Mouse (Mus musculus) lung, postnatal 10 days (tissue): ENCODE data around the gene Lmo2.
A peak's percentile ranks its signal among the peaks of the same experiment; 100 is the strongest.

Experiments used
- DNase-seq: peaks from one replicate; pipeline ENCODE4 v3.0.0; 2021

Gene Lmo2

GRCm38 (mm10) chr2:103957649-103958546 lies at the start of gene Lmo2:
Gene Lmo2 (plus strand): TSS chr2:103957986.
- DNase-seq: no peak

- DNase-seq: no peak
Observed at GRCm38 (mm10) chr2:103910601-103911000, 47.2 kb upstream of the Lmo2 start.

DNA sequence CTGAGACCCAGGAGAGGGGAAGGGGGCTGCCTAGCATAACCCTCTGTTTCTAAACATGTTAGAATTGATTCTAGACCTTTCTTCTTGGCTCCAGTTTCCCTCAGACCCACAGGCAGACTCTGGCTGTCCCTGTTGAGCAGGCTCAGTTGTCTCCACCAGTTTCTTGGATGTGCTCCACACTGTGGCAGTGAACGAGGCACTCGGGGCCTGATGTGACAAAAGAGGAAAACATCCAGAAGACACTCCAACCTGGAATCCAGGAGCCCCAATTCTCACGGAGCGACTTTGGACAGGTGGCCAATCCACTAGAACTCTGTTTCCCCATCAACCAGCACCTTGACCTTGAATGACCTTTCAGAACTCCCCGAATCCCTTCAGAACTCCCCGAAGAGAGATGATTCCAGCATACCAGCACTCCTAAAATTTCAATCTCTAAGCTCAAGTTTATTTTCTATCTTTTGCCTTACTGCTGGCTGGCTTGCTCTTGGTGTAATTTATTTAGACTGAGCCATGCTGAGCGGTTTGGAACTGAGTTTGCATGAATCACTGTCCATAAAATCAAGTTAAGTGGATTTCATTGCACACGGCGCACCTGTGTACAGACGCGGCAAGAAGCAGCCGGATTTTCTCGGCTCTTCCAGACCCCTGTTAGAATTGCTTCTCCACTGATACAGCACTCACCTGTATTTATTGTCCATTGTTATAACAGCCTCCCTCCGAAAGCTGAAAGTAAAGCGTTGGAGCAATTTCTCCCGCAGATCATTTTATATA lies 45.1 kb upstream of the Lmo2 start:
- DNase-seq: no peak

DNA sequence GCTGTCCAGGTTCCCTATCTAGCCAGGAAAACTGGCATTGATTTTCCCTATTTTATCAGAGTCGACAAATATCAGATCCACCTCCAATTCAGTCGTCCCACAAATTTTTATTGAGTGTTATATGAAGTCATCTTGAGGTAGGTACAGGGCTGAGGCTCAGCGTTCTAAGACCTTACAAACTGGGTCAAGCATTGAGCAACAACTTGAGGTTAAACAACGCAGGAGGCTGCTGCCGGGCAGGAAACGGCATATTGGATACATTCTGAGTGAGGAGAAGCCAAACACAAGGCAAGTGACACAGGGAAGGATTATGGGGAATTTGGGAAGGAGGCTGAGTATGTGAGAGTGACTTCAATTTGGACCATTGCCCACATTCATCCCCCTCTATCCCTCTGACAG lies 44.5 kb upstream of the Lmo2 start:
- no peak for DNase-seq

DNA sequence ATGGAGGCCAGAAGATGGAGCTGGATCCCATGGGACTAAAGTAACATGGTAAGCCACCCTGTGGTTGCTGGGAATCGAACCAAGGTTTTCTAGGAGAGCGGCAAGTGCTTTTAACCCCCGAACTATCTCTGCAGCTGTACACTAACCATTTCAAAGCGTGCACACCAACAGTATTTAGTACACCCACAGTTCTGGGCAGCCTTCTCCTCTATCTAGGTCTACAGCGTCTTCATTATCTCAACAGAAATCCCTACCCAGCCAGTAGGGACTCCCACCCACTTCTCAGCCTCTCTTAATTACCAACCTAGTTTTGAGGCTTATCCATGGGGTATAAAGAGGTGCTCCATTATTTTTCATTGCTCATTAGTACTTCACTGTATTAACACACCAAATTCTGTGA lies 41.7 kb upstream of the Lmo2 start:
- no peak for DNase-seq

DNA sequence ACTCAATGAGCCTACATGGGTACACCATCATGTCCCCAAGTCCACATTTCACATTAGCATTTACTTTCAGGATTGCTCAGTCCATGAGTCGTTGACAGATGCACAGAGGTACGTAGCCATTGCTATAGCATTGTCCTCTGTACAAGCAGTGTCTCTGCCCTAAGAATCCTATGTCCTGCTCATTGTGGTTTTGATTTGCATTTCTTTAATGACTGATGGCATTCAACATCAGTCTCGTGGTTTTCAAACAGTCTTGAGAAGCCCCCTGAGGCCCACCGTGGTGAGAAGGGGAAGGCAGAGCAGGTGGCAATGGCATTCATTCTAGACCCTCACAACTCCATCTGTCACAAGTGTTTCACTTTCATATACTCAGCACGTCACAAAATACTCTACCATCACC lies 40.4 kb upstream of the Lmo2 start:
- DNase-seq: no peak

DNA sequence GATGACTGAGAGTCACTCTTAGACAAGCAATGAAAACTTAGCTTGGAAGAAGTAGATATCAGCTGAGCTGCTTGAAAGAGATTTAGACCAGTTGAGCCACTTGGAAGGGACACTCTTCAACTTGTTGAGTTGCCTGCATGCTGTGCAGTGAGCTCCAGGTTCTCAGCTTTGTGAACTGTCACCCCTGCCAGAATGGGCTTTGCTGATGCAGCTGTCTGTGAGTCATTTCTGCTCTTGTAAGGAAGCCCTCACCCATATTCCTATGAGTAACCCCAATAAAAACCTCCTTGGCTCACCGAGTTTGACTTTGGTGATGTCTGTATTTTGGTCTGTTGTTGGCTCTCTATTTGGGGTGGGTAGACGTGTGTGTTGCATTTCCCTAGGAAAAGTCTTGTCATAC lies 39.4 kb upstream of the Lmo2 start:
- DNase-seq: no peak

GRCm38 (mm10) chr2:103919488-103919887 lies 38.3 kb upstream of the Lmo2 start:
- DNase-seq: no peak

DNA sequence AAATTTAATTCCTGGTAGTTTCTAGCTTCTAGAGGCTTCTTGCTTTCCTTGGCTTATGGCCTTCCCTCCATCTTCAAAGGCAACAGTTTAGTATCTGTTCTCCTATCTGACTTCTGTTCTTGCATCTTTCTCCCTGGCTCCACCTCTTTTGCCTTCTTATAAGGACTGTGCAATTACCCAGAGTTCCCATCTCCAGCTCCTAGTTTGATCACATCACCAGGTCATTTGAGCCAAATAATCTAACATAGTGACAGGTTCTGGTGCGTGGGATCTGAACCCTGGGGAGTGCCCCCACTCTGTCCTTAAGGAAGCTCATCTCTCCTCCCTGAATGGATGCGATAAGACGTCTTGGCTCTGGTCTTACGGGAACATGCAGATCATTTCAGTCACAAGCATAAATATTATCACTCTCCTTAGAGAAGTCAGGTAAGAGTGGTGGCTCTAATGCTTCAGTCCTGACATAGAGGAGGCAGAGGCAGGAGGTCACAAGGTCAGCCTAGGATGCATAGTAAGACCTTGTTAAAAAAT lies 31.1 kb upstream of the Lmo2 start:
- DNase-seq: no peak

- no peak for DNase-seq
Observed at GRCm38 (mm10) chr2:103927610-103928145, 30.1 kb upstream of the Lmo2 start.

- peak; percentile 43 for DNase-seq
Observed at GRCm38 (mm10) chr2:103930306-103931019, 27.3 kb upstream of the Lmo2 start.

DNA sequence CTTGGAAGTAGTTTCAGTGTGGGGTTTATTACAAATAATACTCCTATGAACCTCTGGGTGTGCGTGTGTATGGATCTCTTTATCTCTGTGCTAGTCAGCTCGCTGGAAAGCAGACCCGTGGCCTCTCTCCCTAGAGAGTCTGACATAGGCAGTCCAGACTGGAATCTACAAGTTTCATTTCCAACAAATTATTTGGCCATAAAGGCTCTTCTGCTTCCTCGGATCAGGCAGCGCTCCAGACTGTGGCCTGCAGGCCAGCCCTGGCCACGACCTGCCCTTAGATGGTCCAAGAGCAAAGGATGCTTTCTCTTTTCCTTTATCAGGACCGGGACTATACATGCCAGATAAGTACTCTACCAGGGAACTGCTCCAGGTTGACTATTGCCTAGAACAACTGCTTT lies 26.3 kb upstream of the Lmo2 start:
- no peak for DNase-seq

DNA sequence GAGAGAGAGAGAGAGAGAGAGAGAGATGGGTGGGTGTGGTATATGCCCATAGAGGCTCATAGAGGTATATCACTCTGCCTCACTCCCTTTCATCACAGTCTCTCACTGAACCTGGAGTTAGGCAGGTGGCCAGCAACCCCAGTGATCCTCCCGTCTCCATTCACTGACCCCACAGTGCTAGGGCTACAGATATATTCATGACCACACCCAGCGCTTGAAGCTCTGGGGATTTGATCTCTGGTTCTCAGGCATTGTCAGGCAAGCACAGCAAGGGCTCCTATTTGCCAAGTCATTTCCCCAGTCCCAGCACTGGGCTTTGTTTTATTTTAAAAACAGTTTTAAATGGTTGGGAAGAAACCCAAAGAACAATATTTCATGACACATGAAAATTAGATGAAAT lies 25.8 kb upstream of the Lmo2 start:
- DNase-seq: no peak

DNA sequence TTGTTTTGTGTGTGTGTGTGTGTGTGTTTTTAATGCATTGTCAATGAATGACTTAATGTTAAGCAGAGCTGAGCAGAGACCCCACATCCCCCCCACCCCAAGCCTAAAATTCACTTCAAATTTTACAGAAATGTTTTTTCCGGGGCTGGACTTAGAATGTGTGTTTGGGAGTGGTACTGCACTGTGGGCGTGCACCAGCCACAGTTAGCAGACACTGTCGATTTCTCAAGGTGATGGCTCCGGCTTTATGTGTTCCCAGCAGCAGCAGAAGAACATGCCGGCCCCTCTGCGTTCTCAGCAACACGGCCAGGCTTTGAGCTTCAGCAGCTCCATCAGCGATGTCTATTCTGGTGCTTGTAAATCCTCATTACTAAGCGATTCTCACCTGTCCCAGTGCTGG lies 25.3 kb upstream of the Lmo2 start:
- DNase-seq: no peak

DNA sequence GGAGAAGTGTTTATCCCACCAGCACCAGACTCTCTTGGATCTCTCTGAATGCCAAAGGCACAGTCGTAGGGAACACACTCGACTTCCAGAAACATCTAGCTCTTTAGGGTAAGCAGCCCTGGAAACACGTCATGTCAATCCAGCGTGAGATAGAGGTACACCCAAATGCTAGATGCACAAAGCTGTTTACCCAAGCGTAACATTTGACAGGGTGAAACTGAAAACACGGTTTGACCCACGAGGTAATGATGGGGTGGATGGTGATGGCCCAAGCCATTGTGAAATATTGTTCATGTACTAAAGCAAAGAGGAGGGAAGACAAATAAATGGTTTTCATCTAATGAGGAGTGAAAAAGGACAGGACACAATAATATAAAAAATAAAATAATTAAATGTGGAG lies 23.5 kb upstream of the Lmo2 start:
- DNase-seq: no peak

DNA sequence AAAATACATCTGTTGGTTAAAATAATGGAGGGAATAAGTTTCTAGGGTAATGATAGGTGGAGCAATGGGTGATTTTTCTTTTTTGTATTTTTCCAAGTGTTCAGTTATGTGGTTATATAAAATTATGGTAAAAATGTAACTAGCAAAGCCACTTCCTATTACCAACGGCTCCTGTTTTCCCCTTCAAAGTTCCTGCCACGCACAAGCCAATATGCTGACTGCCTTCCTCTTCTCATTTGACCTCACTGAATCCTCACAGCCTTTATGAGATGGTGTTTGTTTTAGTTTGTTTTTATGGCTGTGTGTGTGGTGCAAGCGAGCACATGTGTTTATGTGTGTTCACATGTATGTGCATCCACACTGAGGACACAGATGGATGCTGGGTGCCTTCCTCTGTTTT lies 23.1 kb upstream of the Lmo2 start:
- DNase-seq: no peak

DNA sequence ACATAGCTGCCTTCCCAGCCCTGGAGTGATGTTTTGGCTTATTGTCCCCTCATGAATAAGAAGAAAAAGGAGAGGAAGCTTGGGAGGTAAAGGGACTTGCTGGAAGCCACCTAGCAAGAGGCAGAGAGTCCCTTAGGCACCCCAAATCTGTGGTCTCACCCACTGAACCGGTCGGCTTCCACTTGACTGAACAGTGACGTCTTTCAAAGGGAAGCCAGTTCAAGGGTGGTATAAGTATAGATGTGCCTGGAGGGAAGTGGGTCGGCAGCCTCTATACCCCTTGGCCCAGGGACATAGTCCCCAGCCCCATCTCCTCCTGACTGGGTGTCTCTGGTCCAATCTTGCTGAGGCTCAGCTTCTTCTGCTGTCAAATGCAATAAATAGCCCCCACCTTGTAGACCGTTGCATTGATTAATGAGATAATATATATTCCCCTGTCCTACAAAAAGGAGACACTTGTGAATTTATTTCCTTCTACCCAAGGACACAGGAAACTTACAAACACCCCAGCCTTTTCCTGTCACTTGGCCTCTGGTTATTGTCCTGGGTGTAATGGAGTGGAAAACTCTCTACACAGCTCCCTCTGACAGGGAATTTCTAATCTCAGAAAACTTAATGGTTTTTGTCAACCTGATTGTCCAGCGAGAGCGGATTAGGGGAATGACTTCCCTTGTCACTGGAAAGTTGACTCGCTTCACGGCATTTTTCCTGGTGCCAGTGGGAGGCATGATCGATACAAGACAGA lies 21.9 kb upstream of the Lmo2 start:
- no peak for DNase-seq

DNA sequence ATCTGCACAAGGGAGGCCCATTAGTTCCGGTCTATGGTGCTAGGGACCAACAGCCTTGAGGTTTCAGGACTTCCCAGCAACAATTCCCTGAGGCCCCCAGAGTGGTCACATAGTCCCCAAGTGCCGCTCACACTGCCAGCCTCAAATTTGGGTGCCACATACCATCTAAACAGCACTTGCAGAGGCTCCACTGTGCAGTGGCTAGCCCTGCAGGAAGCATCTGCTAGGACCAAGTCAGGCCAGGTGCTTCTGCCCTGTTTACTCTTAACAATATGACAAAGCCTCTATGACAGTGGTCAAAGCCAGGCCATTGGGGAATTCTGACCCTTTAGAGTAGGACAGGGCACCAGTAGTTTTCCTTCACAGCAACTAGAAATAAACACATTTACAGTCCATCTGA lies 21.1 kb upstream of the Lmo2 start:
- no peak for DNase-seq

- no peak for DNase-seq
Observed at GRCm38 (mm10) chr2:103937670-103938069, 20.1 kb upstream of the Lmo2 start.

- no peak for DNase-seq
Observed at GRCm38 (mm10) chr2:103938573-103938972, 19.2 kb upstream of the Lmo2 start.

DNA sequence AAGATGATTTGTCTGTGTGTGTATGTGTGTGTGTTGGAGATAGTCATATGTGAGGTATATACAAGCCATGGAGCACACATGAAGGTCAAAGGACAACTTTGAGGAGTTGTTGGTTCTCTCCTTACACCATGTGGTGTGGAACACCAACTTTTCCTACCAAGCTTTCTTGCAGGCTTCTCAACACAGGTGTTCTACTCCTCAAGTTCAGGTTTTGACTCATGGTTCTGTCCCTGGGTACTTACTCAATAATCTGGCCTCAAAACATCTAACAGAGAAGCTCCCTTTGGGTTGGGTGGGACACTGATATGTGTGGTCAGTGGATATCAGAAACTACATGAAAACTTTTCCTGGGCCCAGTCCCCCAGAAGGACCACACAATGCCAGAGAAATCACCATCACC lies 18.8 kb upstream of the Lmo2 start:
- DNase-seq: no peak

DNA sequence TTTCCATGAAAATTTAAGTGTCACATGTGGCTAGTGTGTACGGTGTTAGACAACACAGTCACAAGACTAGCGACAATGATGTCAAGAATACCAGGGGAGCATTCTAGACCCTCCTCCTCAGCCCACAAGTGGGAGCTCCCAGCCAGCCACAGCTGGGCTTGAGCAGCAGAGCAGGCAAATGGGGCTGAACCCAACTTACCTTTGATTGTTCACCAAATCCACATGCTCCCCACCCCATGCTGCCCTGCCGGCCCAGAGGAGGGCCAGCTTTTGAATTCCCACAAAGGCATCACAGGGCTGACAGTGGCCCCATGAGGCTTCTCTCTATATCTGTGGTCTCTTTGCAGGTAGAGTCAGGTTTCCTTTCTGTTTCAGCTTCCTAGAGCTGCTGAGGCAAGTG lies 16.7 kb upstream of the Lmo2 start:
- no peak for DNase-seq
